Mouse (Mus musculus) spleen, adult 18-20 months (tissue): Measurements from ENCODE around the gene Ttyh1.
"Not testable (repeated sequence)": the region's sequence is repeated elsewhere in the genome, so short reads cannot be mapped to it uniquely, and the experiment has no call there.

Experiments used
- DNase-seq, 2 experiments: peaks; one replicate each; pipeline ENCODE4 v3.0.0; 2022; ENCODE audit warnings: mixed read lengths in 2 of 2

Gene Ttyh1

DNA sequence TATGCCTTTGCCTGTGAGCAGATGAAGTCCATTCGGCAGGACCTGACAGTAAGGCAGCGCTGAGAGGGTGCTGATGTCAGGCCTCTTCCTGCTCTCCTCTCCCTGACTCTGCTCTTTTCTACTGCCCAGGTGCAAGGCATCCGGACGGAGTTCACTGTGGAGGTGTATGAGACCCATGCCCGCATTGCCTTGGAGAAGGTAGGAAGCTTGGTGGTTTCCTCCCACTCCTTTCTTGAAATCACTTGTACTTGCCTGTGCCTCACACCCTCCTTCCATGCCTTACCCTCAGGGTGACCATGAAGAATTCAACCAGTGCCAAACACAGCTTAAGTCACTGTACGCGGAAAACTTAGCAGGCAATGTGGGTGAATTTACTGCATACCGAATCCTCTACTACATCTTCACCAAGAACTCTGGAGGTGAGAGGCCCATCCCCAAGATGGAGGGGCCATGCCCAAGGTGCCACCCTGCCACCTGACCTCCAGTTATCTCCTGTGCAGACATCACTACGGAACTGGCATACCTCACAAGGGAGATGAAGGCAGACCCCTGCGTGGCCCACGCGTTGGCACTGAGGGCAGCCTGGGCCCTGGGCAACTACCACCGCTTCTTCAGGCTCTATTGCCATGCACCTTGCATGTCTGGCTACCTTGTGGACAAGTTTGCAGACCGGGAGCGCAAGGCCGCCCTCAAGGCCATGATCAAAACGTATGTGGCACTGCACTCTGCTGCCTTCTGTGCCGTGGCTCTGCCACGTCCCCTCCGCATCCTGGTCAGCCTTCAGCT lies 25.8 kb downstream of the Ttyh1 start:
- no peak for DNase-seq

DNA sequence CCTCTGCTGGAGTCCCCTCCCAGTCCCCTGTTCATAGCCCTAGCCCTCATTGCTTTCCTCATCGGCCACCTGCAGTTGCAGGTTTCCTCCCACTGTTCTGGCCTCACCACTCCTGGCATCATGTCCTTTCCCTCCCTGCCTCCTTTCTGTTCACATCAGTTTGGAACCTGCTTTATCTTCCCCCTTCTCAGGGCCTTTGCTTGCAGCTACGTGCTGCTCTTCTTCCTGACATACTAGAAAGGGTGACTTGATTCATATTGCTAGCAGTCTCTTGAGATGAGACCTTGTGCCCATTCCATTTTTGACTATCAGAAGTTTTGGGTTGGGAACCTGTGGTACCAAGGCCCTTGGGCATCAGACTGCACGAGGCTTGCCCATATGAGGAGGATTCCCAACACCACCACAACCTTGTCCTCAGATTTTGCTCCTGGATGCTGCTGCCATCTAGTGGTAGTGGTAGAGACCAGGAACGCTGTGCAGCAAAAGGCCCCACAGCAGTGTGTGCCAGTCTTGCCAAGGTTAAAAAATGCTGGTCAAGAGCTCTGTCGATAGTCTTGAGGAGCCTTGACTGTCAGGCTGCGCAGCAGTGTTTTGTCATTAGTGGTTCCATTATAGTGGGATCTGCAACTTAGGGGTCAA lies 26.5 kb downstream of the Ttyh1 start:
- DNase-seq: peak in 1 of 2 experiments; percentile 56

DNA sequence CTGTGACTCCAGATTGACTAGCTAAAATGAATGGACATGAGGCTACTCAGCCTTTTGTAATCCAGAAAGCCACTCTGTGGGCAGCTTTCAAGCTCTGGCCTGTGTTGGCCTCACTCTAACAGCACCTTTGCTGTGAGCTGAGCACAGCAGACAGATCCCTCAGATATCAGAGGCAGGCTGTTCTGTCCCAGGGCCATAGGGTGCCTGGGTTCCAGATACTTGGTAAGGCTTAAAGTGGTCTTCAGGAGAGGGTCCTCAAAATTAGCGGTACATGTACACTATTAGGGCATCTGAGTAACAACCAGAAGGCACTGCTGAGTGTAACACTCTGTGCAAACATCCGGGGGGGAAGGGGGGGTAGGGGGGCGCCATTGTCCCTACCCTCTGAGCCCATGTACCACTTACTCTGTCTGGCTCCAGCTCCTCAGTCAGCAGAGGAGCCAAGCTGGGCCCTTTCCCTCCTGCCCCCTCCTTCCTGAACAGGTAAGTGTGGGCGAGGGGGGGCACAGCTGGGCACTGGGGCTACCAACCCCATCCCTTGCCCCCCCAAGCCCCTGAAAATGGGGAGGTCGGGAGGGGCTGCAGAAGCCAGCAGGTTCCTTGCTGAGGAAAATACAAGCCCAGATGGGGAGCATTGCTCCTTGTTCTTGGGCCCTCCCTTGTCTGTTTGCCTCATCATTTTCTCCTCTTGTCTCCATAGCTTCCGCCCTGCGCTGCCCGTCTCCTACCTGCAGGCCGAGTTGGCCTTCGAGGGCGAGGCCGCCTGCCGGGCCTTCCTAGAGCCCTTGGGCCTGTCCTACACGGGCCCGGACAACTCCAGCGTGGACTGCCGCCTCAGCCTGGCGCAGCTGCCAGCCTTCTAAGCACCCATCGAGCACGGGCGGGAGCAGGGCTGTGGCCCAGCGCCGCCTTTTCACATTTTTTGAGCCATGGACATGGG lies 27.3 kb downstream of the Ttyh1 start:
- DNase-seq: no peak

DNA sequence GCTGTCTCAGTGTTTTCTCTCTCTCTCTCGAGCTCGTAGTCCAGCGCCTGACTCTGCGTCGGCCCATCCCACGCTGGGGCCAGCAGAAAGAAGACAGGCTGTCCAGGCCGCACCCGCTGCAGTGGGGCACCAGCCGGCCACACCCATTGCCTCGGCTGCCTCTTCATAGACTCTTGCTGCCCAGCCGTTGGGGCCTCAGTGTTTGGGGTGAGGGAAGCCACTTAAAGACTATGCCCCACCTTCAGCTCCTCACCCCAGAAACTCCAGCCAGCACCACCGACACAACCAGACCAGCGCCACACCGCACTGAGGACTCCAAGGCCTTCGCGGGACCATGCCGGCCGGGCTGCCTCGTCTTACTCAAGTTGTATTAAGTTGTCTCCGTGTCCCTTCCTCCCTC lies 28.2 kb downstream of the Ttyh1 start:
- DNase-seq: no peak

DNA sequence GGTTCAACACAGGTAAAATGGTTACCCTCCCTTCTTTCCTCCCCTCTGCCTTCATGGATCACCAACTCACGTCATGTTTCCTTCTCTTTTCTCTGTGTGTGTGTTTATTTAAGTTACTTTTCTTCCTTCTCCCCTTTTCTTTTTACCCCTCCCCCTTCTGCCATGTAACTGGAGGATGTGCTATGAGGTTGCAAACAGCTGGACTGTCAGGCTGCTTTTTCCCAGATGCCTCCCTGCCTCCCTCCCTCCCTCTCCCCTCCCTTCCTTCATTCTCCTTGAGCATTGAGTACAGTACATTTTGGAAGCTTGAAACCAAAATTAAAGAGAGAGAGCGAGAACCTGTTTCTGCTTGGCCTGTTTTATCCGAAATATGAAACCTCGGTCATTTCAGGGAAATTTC lies 28.6 kb downstream of the Ttyh1 start:
- DNase-seq: no peak

DNA sequence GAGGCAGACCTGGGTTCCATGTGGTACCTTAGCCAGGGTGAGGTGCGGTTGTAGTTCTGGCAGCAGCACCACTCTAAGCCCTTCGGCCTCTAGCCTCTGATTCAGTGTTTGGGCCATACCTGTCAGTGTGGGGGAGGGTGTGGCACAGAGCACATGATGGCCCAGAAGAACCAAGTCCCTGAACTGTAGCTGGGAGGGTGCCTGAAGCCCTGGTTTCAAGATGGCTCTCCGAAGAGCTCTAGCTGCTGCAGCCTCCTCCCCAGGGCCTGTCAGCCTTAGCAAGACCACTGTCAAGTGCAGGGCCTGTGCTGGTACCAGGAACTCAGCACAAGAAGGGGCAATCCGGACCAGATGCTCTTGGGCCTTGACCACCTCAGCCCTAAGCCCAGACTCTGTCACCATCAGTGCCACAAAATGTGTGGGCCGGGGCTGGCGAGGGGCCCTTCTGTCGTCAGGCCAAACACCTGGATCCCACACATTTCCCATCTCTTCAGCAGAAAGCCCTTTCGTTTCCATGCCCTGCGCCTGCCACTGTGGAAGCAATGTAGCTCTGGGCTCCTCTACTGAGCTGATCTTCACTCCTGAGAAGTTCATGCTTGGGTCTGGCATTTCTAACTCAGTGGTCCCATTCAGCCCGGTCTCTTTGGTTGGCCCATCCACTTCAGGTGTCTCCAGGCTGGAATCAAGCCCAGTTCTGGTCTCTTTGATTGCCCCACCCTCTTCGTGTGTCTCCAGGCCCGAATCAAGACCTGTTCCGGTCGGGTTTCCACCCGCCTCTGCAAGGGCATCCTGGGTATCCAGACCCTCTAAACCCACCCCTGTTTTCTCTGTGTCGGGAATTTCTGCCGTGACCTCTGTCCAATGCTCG lies 29.4 kb downstream of the Ttyh1 start:
- DNase-seq: no peak

DNA sequence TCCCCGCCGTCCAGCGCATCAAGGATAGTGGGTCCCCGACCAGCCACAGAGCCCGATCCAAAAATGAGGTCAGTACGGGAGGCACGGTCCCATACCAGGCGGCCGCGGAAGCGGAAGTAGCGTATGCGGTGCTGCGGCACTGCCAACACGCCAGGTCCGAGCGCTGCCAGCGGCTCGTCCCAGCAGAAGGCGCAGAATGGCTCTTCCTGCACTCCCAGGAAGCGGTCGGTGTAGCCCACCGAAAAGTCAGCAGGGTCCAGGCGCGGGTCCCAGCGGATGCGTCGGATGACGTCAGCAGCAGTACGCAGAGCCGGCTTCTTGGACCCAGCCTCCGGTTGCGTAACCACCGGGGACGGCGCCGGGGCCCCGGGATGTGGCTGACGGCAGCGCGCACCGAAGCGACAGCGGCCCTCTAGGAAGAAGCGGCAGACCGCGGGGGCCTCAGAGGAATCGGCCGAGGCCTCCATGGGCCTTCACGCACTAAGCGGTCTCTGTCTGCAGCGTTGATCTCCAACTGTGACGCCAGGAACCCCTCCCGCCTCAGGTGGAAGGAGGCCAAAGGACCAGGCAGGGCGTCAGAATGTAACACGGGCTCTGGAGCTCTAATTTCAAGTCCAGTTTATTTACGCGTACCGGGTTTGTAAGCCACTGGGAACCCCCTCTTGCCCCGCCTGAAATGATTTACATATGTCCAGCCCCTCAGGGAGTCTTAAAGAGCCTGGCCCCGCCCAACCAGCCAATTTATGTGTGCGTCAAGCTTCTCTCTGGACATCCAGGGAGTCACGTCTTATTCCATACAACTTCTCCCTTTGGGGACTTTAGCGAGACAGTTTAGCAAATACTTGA lies 30.2 kb downstream of the Ttyh1 start:
- DNase-seq: peak; percentile 69 to 77

DNA sequence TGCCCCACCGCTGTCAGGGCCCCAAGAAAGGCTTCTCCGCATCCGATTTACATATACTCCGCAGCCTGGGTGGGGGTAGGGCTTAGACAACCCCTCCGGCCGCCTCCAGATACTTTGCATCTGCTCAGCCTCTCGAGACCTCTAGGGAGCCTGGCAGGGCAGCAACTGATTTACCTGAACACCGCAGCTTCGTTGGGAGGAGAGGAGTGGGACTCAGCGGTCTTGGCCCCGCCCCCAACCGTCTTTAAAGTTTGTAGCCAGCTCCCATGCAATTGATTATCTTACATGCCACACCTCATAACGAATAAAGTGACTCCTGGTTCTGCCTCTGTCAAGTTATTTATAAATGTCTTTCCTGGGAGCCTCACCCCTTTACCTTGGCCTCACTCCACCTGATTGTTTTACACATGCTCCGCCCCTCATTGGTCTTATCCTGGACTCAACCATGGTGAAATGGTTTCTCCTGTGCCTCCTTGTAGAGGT lies 30.9 kb downstream of the Ttyh1 start, which contains the start of gene Leng9:
Gene Leng9, minus strand, starts transcription at position 316 of the 483 bp plus-strand sequence.
- peak; percentile 69 to 70 for DNase-seq

DNA sequence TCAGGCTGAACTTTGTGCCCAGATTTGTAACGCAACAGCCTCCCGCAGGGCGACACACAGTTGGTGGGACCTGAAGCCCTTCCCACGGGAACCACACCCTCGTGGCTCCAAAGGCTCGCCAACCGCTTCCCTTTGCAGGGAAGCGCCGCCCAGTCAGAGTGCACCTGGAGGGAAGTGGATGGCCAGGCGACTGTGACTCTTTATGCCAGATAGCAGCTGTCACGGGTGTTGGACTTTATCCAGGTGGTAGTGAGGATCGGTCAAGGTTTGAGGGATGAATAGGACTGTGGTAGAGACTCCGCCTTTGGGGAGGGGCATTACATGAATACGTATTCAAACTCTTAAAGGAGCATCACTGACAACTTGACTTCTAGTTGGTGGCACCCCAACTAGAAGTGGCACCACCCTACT lies 31.6 kb downstream of the Ttyh1 start:
- DNase-seq: no peak

DNA sequence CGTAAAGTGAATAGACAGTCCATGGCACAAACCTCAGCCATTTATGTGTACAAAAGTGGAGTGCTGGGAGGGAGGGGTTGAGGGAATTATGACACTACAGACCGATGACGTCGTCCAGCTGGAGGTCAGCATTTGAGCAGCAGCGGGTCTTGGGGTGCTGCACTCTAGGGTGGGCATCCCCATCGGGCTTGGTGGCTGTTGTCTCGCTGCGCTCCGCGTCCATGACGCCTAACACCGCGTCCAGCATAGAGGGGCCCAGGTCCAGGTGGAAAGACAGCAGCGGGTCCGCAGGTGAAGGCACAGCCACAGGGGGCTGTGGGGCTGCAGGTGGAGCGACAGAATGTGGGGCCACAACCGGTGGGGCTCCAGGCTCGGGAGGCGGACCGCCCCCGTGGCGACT lies 32.0 kb downstream of the Ttyh1 start:
- no peak for DNase-seq

DNA sequence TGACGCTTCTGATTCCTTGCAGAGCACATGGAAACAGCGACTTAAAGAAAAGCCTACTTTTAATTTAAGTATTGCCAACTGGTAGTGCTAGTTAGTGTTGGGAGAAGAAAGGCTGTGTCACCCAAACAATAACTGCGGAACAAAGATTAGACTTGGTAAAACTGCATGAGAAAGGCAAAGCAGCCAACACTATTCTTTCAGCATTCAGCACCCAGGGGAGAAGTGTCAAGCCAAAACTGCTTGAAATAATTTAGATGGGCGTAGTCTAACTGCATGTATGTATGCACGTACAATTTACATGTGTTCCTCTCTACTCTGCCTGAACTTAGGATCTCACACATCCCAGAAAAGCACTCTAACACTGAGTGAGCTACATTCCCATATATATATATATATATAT lies 35.1 kb downstream of the Ttyh1 start:
- DNase-seq: no peak

DNA sequence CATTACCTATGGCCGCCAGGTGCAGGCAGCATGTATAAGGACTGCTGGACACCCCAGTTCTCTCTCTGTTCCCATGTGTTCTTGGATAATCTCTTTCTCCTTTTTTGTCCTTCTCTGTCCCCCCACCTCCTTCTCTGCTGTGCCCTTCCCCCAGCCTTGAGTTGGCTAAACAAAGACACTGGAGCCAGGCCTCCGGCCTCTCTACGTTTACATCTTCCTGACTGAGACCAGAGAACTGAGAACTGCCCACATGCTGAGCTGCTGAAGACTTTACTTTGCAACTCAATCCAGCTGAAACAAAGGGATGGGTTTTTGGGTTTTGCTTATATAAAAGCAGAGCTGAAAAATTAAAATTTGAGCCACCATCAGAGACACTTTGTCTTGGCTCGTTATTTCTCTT lies 35.8 kb downstream of the Ttyh1 start:
- DNase-seq: no peak

DNA sequence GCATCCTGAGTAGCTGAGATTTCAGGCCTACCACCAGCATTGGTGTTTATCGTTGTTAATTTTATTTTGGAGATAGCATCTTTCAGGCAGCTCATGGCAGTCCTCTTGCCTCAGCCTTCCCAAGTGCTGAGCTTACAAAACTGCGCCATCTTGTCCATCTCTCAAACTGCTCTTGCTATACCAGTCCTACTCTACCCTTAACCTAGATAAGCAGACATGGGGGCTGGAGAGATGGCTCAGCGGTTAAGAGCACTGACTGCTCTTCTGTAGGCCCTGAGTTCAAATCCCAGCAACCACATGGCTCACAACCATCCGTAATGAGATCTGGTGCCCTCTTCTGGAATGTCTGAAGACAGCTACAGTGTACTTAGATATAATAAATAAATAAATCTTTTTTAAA lies 42.4 kb downstream of the Ttyh1 start:
- not testable (repeated sequence) for DNase-seq

DNA sequence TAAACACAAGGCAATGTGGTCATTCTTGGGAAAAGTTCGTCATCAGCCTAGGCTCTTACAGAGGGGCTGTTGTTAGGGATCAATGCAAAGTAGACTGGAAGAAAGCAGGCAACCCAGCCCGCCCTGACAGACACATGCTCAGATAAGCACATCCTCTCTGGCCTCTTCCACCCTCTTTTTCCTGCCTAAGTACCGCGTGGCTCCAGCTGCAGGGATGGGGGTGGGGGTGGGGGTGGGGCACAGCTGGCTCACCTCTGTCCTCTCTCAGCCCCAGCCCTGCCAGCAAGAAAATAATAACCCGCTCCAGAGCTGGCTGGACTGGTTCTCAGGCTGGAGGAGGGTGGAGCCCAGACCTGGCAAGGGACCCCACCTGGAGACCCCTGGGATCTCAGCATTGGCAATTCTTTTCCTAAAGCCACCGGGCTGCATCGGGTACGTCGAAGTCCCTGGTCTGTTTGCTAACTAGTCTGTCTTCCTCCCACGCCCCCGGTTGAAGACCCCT lies 44.4 kb downstream of the Ttyh1 start:
- no peak for DNase-seq

DNA sequence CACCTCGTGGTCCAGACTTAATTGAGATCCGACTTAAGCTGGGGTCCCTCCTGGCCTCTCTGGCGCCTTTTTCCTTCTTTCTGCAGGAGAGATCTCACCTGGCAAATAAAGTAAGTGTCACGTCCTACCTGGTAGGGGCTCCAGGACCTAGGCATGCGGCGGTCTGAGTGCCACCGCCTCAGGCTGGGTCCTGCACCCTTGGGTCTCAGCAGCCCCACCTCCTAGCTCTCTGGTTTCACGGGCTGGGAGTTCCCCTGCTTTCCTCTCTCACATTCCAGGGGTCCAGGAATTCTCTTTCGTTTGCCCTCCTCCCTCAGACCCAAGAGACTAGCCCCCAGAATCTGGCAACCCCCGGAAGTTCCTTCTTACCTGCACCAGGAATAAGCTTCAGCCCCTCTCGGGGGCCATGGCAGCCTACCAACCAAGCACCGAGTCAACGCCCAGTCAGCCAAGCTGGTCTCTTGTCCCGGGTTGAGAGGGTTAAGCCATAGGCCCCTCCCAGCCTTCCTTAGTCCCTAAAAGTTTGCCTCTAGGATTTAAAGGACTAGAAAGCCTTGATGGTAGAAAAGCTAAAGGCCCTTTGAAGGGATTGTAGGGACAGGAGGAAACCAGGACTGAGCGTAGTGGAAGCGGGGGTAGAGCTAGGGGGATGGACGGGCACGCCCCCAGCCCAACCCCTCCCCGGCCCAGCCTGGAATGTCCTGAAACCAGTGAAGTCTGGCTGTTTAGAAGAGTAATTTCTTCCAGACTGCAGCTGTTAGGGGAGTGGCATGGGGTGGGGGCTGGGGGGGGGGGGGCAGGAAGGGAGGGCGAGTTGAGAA lies 45.1 kb downstream of the Ttyh1 start, which contains the start of gene Cdc42ep5:
Gene Cdc42ep5, minus strand, starts transcription at position 771 of the 821 bp plus-strand sequence.
- DNase-seq: no peak

DNA sequence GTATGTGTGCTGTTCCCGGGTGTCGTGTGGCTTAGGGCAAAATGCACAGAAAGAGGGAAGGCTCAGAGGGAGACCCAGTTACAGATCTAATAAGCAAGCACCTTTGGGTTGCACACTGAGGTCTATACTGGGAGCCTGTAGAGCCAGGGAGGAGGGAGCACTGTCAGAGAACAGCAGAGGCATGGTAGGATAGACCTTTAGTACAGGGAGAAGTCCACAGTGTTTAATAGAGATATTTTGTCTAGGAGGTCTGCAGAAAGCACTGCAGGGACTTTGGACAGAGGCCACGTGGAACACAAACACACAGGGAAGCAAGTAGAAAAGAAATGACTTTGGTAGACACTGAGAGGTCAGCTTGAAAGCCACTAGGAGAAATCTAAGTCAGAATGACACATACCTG lies 46.1 kb downstream of the Ttyh1 start:
- DNase-seq: no peak

DNA sequence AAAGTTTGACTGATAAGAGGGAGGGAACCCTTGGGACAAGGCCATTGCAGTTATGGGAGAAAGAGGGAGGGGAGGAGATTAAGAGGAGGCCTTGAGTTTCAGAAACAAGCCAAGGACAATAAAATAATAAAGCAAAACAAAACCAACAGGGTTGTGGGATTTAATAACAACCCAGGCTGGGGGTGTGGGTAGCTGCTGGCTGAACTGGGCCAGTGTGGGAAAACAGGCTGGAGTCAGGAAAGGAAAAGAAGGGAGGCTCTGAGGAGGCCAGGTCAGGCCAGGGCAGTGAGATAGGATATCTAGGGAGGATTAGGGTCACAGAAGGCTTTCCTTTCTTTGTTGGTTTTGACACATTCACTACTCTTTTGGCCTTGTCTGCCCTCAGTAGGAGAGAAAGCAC lies 47.9 kb downstream of the Ttyh1 start:
- DNase-seq: no peak

DNA sequence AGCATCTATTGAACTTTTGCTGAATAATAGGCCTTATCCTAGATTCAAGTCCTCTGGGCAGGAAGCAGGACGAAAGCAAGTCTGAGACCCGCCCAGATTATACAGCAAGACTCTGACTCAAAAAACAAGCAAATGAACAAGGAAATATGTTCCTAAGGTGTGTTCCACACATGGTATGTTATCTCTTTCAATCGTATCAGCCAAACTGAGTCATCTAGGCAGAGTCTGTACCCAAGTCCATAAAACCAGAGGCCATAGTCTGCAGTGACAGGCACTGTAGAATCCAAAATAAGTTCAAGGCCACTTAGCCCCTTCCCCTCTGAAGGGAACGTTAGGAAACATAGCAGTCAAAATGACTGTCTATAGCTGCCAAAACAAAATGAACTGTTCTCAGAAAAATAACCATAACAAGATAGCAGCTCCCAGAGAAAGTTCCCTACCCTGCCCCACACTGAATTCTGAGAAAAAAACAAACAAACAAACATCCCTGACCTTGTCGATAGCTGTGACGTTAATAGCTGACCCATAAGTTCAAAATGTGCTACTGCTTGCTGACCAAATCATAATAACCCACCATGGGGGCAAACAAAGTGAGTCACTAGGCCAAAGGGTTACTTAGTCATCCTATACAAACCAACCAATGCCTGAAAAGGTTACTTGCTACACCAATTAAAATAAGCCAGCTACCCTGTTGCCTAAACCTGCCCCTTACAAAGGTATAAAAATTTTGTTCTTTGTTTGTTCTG lies 51.2 kb downstream of the Ttyh1 start:
- DNase-seq: no peak

DNA sequence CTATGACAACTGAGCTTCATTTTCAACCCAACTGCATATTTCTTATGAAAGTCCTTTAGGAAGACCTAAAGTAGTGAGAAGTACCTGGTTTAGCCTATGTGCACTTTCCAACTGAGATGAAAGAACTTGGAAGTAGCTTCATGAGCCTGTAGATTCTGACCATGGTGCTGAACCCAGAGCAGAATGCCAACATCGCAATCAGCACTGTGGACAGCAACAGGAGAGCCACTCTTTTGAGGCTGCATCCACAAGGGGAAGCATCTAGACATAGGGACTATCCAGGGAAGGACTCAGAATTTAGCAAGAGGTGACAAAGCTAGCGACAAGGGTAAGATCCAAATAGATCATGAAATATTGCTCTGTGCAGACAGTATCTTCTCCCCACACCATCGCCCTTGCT lies 59.2 kb downstream of the Ttyh1 start:
- DNase-seq: no peak
